Mouse (Mus musculus): ENCODE data around the gene Mnd1. TPM values are rescaled to one million over a fixed set of nuclear protein-coding genes. Genes with fewer than 3 reads are reported as not detected.

The Mnd1 gene
- polyA plus RNA-seq, 1 experiment from 2014 or later, result 16.6 TPM

DNA sequence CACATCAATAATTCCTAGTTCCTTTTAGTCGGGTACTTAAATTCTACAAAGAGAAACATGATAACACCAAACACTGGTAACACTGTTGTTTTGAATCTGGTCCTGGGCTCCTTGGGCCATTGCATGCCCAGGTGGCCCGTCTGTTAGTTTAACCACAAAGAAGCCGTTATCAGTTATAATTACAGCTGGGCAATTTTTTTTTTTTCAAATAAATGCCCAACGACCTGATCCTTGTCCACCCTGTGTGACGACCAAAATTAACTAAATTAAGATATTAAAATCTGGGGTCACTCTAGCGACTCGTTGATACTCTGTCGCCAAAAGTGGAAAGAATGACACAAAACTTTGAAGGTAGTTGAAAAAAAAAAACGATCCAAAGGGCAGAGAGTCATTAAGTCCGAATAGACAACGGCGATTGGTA, 855 bp downstream of the Mnd1 start:
- H3K9ac ChIP-seq (ENCODE audit: low read length), result no peak overlapping the region
- no peak for ATAC-seq (ENCODE audit: insufficient number of reproducible peaks, low FRiP score, low TSS enrichment, low read depth)
- H3K36me3 ChIP-seq (ENCODE audit: control insufficient read depth, insufficient read depth, low read length), result no peaks in the 10 kb centered on the region

GRCm38 (mm10) chr3:84149831-84150230, 5.8 kb downstream of the Mnd1 start:
- no peaks in the 10 kb centered on the region; the same call in 1 of the 2 replicates for H3K4me1 ChIP-seq (ENCODE audit: control insufficient read depth, insufficient read depth, low read length)
- DNase-seq (ENCODE audit: low spot score) (no peak), ATAC-seq (ENCODE audit: insufficient number of reproducible peaks, low FRiP score, low TSS enrichment, low read depth) (no peak)
- 94% methylated on average over 3 of the region's 3 CpGs for WGBS
- no peak overlapping the region for H3K9ac ChIP-seq (ENCODE audit: low read length)
- no peak overlapping the region for H3K4me2 ChIP-seq (ENCODE audit: low read depth, severe bottlenecking)
- no peak overlapping the region for H3K27ac ChIP-seq (replicated peaks; ENCODE audit: low read depth, low read length)
- 0 out of 2 replicates have a peak, but pooled peaks cover 2% of the 10 kb centered on the region for H3K36me3 ChIP-seq (ENCODE audit: control insufficient read depth, insufficient read depth, low read length)
- H3K4me3 ChIP-seq (ENCODE audit: low read depth, low read length), result no peak overlapping the region
- peaks cover 3% of the 10 kb centered on the region; the same call in 1 of the 2 replicates for H3K9me3 ChIP-seq (ENCODE audit: control insufficient read depth, low read length)
- no peaks in the 10 kb centered on the region for H3K27me3 ChIP-seq (ENCODE audit: control insufficient read depth, insufficient read depth, low read length)

More for the DNA sequence above, 855 bp downstream of the Mnd1 start:
- Histone ChIP-seq H3K4me3 (ENCODE audit: low read depth, low read length) (no peak overlapping the region), H3K4me2 (ENCODE audit: low read depth, severe bottlenecking) (peak overlapping the region; percentile 92), H3K27me3 (ENCODE audit: control insufficient read depth, insufficient read depth, low read length) (no peaks in the 10 kb centered on the region), H3K9me3 (ENCODE audit: control insufficient read depth, low read length) (no peaks in the 10 kb centered on the region), H3K4me1 (ENCODE audit: control insufficient read depth, insufficient read depth, low read length) (peaks cover 3% of the 10 kb centered on the region; the same call in 1 of the 2 replicates), H3K27ac (replicated peaks; ENCODE audit: low read depth, low read length) (no peak overlapping the region)
- WGBS, result 2% methylated on average over 12 of the region's 12 CpGs
- peak; percentile 43 for DNase-seq (ENCODE audit: low spot score)

GRCm38 (mm10) chr3:84140947-84141346, 14.6 kb downstream of the Mnd1 start:
- H3K4me1 ChIP-seq (ENCODE audit: control insufficient read depth, insufficient read depth, low read length), result peaks cover 10% of the 10 kb centered on the region
- H3K4me2 ChIP-seq (ENCODE audit: low read depth, severe bottlenecking), result no peak overlapping the region
- 20% methylated on average over 7 of the region's 7 CpGs for WGBS
- DNase-seq (ENCODE audit: low spot score), result peak; percentile 71
- peak; percentile 77 for ATAC-seq (ENCODE audit: insufficient number of reproducible peaks, low FRiP score, low TSS enrichment, low read depth)
- H3K9me3 ChIP-seq (ENCODE audit: control insufficient read depth, low read length), result no peaks in the 10 kb centered on the region
- H3K9ac ChIP-seq (ENCODE audit: low read length), result no peak overlapping the region
- peak overlapping the region; percentile 44 for H3K27ac ChIP-seq (replicated peaks; ENCODE audit: low read depth, low read length)
- no peaks in the 10 kb centered on the region for H3K27me3 ChIP-seq (ENCODE audit: control insufficient read depth, insufficient read depth, low read length)
- H3K36me3 ChIP-seq (ENCODE audit: control insufficient read depth, insufficient read depth, low read length), result no peaks in the 10 kb centered on the region
- no peak overlapping the region for H3K4me3 ChIP-seq (ENCODE audit: low read depth, low read length)

DNA sequence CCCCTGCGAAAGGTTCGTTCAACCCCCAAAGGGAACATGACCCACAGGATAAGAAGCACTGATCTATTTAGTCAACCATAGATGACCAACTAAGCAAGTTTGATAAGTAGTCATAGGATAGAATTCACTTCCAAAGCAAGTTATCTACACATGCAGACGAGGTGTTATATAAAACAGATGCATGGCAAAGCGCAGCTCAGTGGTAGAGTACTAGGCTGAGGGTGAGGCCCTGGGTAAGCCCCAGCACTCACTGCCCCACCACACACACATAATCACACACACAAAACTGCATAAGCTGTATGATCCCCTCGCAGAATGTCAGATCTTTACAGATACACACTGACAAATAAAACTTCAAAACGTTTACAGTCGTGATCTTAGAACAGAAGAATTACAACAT, 19.1 kb downstream of the Mnd1 start:
- DNase-seq (ENCODE audit: low spot score), result no peak
- WGBS, result 81% methylated on average over 7 of the region's 7 CpGs
- no peak overlapping the region for H3K9ac ChIP-seq (ENCODE audit: low read length)
- no peak for ATAC-seq (ENCODE audit: insufficient number of reproducible peaks, low FRiP score, low TSS enrichment, low read depth)
- H3K36me3 ChIP-seq (ENCODE audit: control insufficient read depth, insufficient read depth, low read length), result no peaks in the 10 kb centered on the region
- no peaks in the 10 kb centered on the region for H3K9me3 ChIP-seq (ENCODE audit: control insufficient read depth, low read length)
- H3K4me3 ChIP-seq (ENCODE audit: low read depth, low read length), result no peak overlapping the region
- H3K27me3 ChIP-seq (ENCODE audit: control insufficient read depth, insufficient read depth, low read length), result no peaks in the 10 kb centered on the region
- no peak overlapping the region for H3K4me2 ChIP-seq (ENCODE audit: low read depth, severe bottlenecking)
- H3K4me1 ChIP-seq (ENCODE audit: control insufficient read depth, insufficient read depth, low read length), result peaks cover 23% of the 10 kb centered on the region
- no peak overlapping the region for H3K27ac ChIP-seq (replicated peaks; ENCODE audit: low read depth, low read length)

GRCm38 (mm10) chr3:84135933-84136332, 19.7 kb downstream of the Mnd1 start:
- Histone ChIP-seq H3K27ac (replicated peaks; ENCODE audit: low read depth, low read length) (no peak overlapping the region), H3K36me3 (ENCODE audit: control insufficient read depth, insufficient read depth, low read length) (no peaks in the 10 kb centered on the region), H3K4me3 (ENCODE audit: low read depth, low read length) (no peak overlapping the region), H3K4me2 (ENCODE audit: low read depth, severe bottlenecking) (no peak overlapping the region), H3K9ac (ENCODE audit: low read length) (no peak overlapping the region), H3K4me1 (ENCODE audit: control insufficient read depth, insufficient read depth, low read length) (peaks cover 22% of the 10 kb centered on the region), H3K9me3 (ENCODE audit: control insufficient read depth, low read length) (no peaks in the 10 kb centered on the region), H3K27me3 (ENCODE audit: control insufficient read depth, insufficient read depth, low read length) (no peaks in the 10 kb centered on the region)
- WGBS, result 72% methylated on average over 6 of the region's 6 CpGs
- DNase-seq (ENCODE audit: low spot score) (no peak), ATAC-seq (ENCODE audit: insufficient number of reproducible peaks, low FRiP score, low TSS enrichment, low read depth) (no peak)

DNA sequence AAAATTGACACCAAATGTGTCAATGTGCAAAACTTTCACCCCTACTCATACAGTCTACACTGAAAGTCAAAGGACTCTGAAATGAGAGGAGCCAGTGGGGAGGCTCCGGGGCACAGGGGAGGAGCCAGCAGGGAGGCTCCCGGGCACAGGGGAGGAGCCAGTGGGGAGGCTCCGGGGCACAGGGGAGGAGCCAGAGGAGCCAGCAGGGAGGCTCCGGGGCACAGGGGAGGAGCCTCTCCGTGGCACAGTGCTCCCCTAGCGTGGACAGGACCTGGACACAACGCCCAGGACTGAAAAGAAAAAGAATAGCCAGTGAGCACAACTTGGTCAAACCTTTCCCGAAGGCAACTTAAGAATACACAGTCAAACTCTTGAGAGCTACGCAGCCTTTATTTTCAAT, 20.2 kb downstream of the Mnd1 start:
- DNase-seq (ENCODE audit: low spot score) (no peak), ATAC-seq (ENCODE audit: insufficient number of reproducible peaks, low FRiP score, low TSS enrichment, low read depth) (no peak)
- Histone ChIP-seq H3K4me1 (ENCODE audit: control insufficient read depth, insufficient read depth, low read length) (peaks cover 23% of the 10 kb centered on the region), H3K9ac (ENCODE audit: low read length) (no peak overlapping the region), H3K36me3 (ENCODE audit: control insufficient read depth, insufficient read depth, low read length) (no peaks in the 10 kb centered on the region), H3K27ac (replicated peaks; ENCODE audit: low read depth, low read length) (no peak overlapping the region), H3K4me2 (ENCODE audit: low read depth, severe bottlenecking) (no peak overlapping the region), H3K4me3 (ENCODE audit: low read depth, low read length) (no peak overlapping the region), H3K9me3 (ENCODE audit: control insufficient read depth, low read length) (no peaks in the 10 kb centered on the region), H3K27me3 (ENCODE audit: control insufficient read depth, insufficient read depth, low read length) (no peaks in the 10 kb centered on the region)
- 33% methylated on average over 9 of the region's 9 CpGs for WGBS

DNA sequence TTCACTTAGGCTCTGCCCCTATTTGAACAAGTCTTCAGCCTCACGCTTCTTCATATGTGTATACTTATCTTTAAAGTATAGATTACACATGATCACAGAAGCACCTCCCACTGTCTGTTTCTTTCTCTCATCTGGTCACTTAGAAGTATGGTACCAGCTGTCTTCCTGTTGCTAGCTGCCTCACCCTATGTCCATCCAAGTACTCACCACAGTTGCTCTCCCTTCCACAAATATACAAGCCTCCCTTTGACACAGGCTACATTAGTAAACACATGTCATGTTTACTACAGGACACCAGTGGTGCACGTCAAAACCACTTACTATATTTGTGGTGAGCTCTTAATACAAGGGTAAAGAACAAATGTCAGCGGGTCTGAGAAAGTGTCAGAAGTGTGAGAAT, 24.2 kb downstream of the Mnd1 start:
- Histone ChIP-seq H3K36me3 (ENCODE audit: control insufficient read depth, insufficient read depth, low read length) (no peaks in the 10 kb centered on the region), H3K9me3 (ENCODE audit: control insufficient read depth, low read length) (no peaks in the 10 kb centered on the region), H3K9ac (ENCODE audit: low read length) (no peak overlapping the region), H3K27ac (replicated peaks; ENCODE audit: low read depth, low read length) (no peak overlapping the region), H3K27me3 (ENCODE audit: control insufficient read depth, insufficient read depth, low read length) (no peaks in the 10 kb centered on the region), H3K4me2 (ENCODE audit: low read depth, severe bottlenecking) (no peak overlapping the region), H3K4me1 (ENCODE audit: control insufficient read depth, insufficient read depth, low read length) (peaks cover 24% of the 10 kb centered on the region), H3K4me3 (ENCODE audit: low read depth, low read length) (no peak overlapping the region)
- DNase-seq (ENCODE audit: low spot score) (no peak), ATAC-seq (ENCODE audit: insufficient number of reproducible peaks, low FRiP score, low TSS enrichment, low read depth) (no peak)
- 91% methylated on average over 3 of the region's 3 CpGs for WGBS

- Histone ChIP-seq H3K27me3 (ENCODE audit: control insufficient read depth, insufficient read depth, low read length) (no peaks in the 10 kb centered on the region), H3K9me3 (ENCODE audit: control insufficient read depth, low read length) (no peaks in the 10 kb centered on the region), H3K4me2 (ENCODE audit: low read depth, severe bottlenecking) (no peak overlapping the region), H3K27ac (replicated peaks; ENCODE audit: low read depth, low read length) (0 out of 2 replicates have a peak overlapping the region, but pooled peaks have one; percentile 14), H3K36me3 (ENCODE audit: control insufficient read depth, insufficient read depth, low read length) (no peaks in the 10 kb centered on the region), H3K4me1 (ENCODE audit: control insufficient read depth, insufficient read depth, low read length) (peaks cover 26% of the 10 kb centered on the region), H3K4me3 (ENCODE audit: low read depth, low read length) (no peak overlapping the region), H3K9ac (ENCODE audit: low read length) (no peak overlapping the region)
- WGBS, result 60% methylated on average over 5 of the region's 5 CpGs
- DNase-seq (ENCODE audit: low spot score), result peak; percentile 6
- no peak for ATAC-seq (ENCODE audit: insufficient number of reproducible peaks, low FRiP score, low TSS enrichment, low read depth)
Measured at GRCm38 (mm10) chr3:84130776-84131175, 24.8 kb downstream of the Mnd1 start.
